Mouse (Mus musculus): Measurements from ENCODE around the gene Tenm3.

- no peak for TF ChIP-seq CTCF (IDR thresholded peaks at IDR 0.05; ENCODE audit: control insufficient read depth, insufficient read depth, insufficient read length)
- TF ChIP-seq MYOD1 (IDR thresholded peaks at IDR 0.05; ENCODE audit: control insufficient read depth, insufficient read length, low read depth), result no peak
- TF ChIP-seq MAX (IDR thresholded peaks at IDR 0.05), result no peak
- TF ChIP-seq USF1 (IDR thresholded peaks at IDR 0.05; ENCODE audit: low read depth), result peak; percentile 16
Measured at GRCm38 (mm10) chr8:48591818-48592217, 251.9 kb downstream of the Tenm3 start.
